ENCODE assay signal across 16 mouse cellular contexts in the genomic region with DNA sequence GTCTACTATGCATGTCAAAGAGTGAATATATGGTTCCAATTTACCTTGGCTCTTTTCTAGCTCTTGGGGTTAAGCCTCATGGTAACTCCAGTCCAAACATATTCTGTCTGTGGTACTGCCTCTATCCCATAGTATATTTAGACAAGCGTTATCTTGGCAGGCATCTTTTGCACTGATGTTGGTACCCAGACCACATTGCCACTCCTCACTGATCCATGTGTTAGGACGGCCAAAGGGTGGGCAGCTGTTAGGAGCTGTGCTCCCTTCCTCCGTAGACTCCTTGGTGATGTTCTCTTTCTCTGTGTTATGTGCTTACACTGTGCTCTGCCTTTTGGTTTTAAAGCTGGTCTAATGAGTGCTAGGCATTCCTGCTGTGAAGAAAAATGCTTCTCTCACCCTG.
"Had no signal": no experiment of that assay in that cellular context is flagged by ENCODE, and none has a peak within 500 bp of the region (broad histone marks: within the 10 kb centered on the region; RNA-seq: fewer than 3 reads in every experiment).

No protein-coding gene starts in this region.

- H3K9ac ChIP-seq: neural tube, embryonic 13.5 days; neural tube, embryonic 15.5 days; stomach, embryonic 15.5 days had no signal

- DNase-seq: retina, postnatal 1 day; right cerebral cortex, adult 18-20 months; right cerebral cortex, postnatal 14 days; right cerebral cortex, postnatal 25 days; right cerebral cortex, postnatal 4 days; spleen, adult 18-20 months; thymus, adult 18-20 months; thymus, adult 2 months; thymus, postnatal 14 days; thymus, postnatal 25 days; thymus, postnatal 36 days; thymus, postnatal 4 days had no signal

- H3K9me3 ChIP-seq: neural tube, embryonic 15.5 days; stomach, embryonic 15.5 days had no signal

- H3K36me3 ChIP-seq: neural tube, embryonic 13.5 days; neural tube, embryonic 15.5 days; stomach, embryonic 15.5 days had no signal

- H3K4me3 ChIP-seq: neural tube, embryonic 13.5 days; neural tube, embryonic 15.5 days; stomach, embryonic 15.5 days had no signal

- H3K4me1 ChIP-seq: neural tube, embryonic 13.5 days; neural tube, embryonic 15.5 days; stomach, embryonic 15.5 days had no signal

- H3K4me2 ChIP-seq: neural tube, embryonic 13.5 days; neural tube, embryonic 15.5 days; stomach, embryonic 15.5 days had no signal

- H3K27me3 ChIP-seq: neural tube, embryonic 13.5 days; neural tube, embryonic 15.5 days; stomach, embryonic 15.5 days had no signal

- H3K27ac ChIP-seq: neural tube, embryonic 13.5 days; neural tube, embryonic 15.5 days; stomach, embryonic 15.5 days; stomach, postnatal 0 days had no signal
